17 mouse cellular contexts compared by ENCODE assay signal in the genomic region with DNA sequence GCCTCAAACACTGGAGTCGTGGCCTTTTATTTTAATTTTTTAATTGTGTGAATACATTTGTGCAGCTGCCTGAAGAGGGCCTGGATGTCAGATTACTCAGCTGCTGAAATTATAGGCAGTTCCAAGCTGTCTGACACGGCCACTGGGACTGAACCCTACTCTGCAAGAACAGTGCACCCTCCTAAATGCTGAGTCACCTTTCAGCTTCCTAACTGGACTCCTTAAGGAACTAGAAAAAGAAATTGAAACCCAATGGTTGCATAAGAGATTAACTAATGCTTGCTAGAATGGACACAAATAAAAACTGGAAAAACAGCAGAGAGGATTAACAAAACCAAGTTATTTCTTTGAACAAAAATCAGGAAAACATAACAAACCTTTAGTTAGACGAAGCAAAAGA. TPM values are rescaled to one million over a fixed set of nuclear protein-coding genes. Genes with fewer than 3 reads are reported as not detected.
DNase-seq lines count a peak whose midpoint lies in the region; ATAC-seq and TF ChIP-seq lines count a peak whose summit lies in the region.
"Had no signal": no experiment of that assay in that cellular context is flagged by ENCODE, and none has a peak within 500 bp of the region (broad histone marks: within the 10 kb centered on the region; RNA-seq: fewer than 3 reads in every experiment).

No protein-coding gene starts in this region.

- H3K27me3 ChIP-seq in kidney, adult 2 months (replicated peaks; ENCODE audit: control insufficient read depth, insufficient read depth, low read length), result no peaks in the 10 kb centered on the region
- no peaks in the 10 kb centered on the region for H3K27me3 ChIP-seq in hindbrain, embryonic 13.5 days
- H3K27me3 ChIP-seq: embryonic facial prominence, embryonic 13.5 days; midbrain, embryonic 13.5 days had no signal

- no peaks in the 10 kb centered on the region for H3K4me1 ChIP-seq in kidney, adult 2 months (ENCODE audit: control insufficient read depth, insufficient read depth, low read length)
- H3K4me1 ChIP-seq in hindbrain, embryonic 13.5 days (replicated peaks), result no peaks in the 10 kb centered on the region
- H3K4me1 ChIP-seq: embryonic facial prominence, embryonic 13.5 days; midbrain, embryonic 13.5 days had no signal

- H3K9ac ChIP-seq in hindbrain, embryonic 13.5 days, result no peak overlapping the region
- H3K9ac ChIP-seq: embryonic facial prominence, embryonic 13.5 days; liver, embryonic 15.5 days; midbrain, embryonic 13.5 days had no signal

- H3K36me3 ChIP-seq in kidney, adult 2 months (ENCODE audit: control insufficient read depth, insufficient read depth, low read length), result no peaks in the 10 kb centered on the region
- H3K36me3 ChIP-seq in hindbrain, embryonic 13.5 days, result no peaks in the 10 kb centered on the region
- H3K36me3 ChIP-seq: embryonic facial prominence, embryonic 13.5 days; G1E; liver, embryonic 15.5 days; midbrain, embryonic 13.5 days had no signal

- H3K9me3 ChIP-seq in hindbrain, embryonic 13.5 days, result no peaks in the 10 kb centered on the region
- H3K9me3 ChIP-seq: embryonic facial prominence, embryonic 13.5 days; G1E; liver, embryonic 15.5 days; midbrain, embryonic 13.5 days had no signal

- H3K27ac ChIP-seq in kidney, adult 2 months (ENCODE audit: insufficient read depth, low read depth, low read length), result no peak overlapping the region
- no peak overlapping the region for H3K27ac ChIP-seq in hindbrain, embryonic 13.5 days
- H3K27ac ChIP-seq: embryonic facial prominence, embryonic 13.5 days; liver, embryonic 15.5 days; midbrain, embryonic 13.5 days had no signal

- DNase-seq in kidney, adult 2 months, result peak; percentile 19
- DNase-seq in kidney, adult 9 months, result no peak
- DNase-seq in 416B (ENCODE audit: low read depth), result peak; percentile 75
- DNase-seq in adipocyte (ENCODE audit: low spot score), result peak; percentile 42
- no peak for DNase-seq in yolk sac, embryonic 10.5 days (ENCODE audit: low spot score)
- DNase-seq: cerebellum, adult 9-11 months; gastrocnemius, postnatal 10 days; kidney, adult 11 months; kidney, postnatal 10 days; right cerebral cortex, postnatal 14 days; thymus, adult 2 months had no signal

- H3K4me2 ChIP-seq in hindbrain, embryonic 13.5 days, result no peak overlapping the region
- H3K4me2 ChIP-seq: embryonic facial prominence, embryonic 13.5 days; liver, embryonic 15.5 days; midbrain, embryonic 13.5 days had no signal

- no peak for TF ChIP-seq CTCF in kidney, adult 2 months (conservative IDR thresholded peaks at IDR 0.05; ENCODE audit: insufficient read depth, insufficient read length, low read depth, low read length)

- no peak overlapping the region for H3K4me3 ChIP-seq in kidney, adult 2 months (ENCODE audit: insufficient read depth, low read depth, low read length)
- H3K4me3 ChIP-seq in hindbrain, embryonic 13.5 days, result no peak overlapping the region
- H3K4me3 ChIP-seq: embryonic facial prominence, embryonic 13.5 days; liver, embryonic 15.5 days; midbrain, embryonic 13.5 days had no signal

- TF ChIP-seq POLR2A in kidney, adult 2 months (IDR thresholded peaks at IDR 0.05; ENCODE audit: low read depth, low read length), result no peak

- 61% methylated on average over 3 of the region's 3 CpGs for WGBS in kidney, adult 2 months
- WGBS in hindbrain, embryonic 13.5 days, result 77% methylated on average over 3 of the region's 3 CpGs

- ATAC-seq in megakaryocyte, adult 5-6 weeks (ENCODE audit: poor library complexity, severe bottlenecking), result peak; percentile 27
- no peak for ATAC-seq in hindbrain, embryonic 13.5 days (ENCODE audit: low FRiP score)
- ATAC-seq: midbrain, embryonic 13.5 days had no signal

RNA-seq across cellular contexts. Expression of a gene that starts 6.8 kb away (rescaled TPM):
- 1.4 and 6.4 TPM in 2 replicates for polyA plus RNA-seq in kidney, adult 2 months (2012; rRNA removed)
- total RNA-seq in megakaryocyte, adult 5-6 weeks (2015), result 0.62 and 0.83 TPM in 2 replicates
- 1.8 and 2.2 TPM in 2 replicates for total RNA-seq in megakaryocyte, adult 5-6 weeks (2017)
- 0.69 and 0.82 TPM in 2 replicates for polyA plus RNA-seq in hindbrain, embryonic 13.5 days (2015; fragmentation: Nextera tagmentation; extraction: Ambion mirVana)

RNA-seq across cellular contexts. Expression of a gene that starts 44.5 kb away (rescaled TPM):
- polyA plus RNA-seq in kidney, adult 2 months (2012; rRNA removed), result 16.1 and 20.3 TPM in 2 replicates
- 11.9 and 15.9 TPM in 2 replicates for total RNA-seq in megakaryocyte, adult 5-6 weeks (2015)
- 29.8 and 31.7 TPM in 2 replicates for total RNA-seq in megakaryocyte, adult 5-6 weeks (2017)
- 4.1 and 4.2 TPM in 2 replicates for polyA plus RNA-seq in hindbrain, embryonic 13.5 days (2015; fragmentation: Nextera tagmentation; extraction: Ambion mirVana)

Comparison
In these comparisons a context has a peak if more than half of its experiments do, and no peak if none do; other contexts are left out.
1. DNase-seq: peak in kidney, adult 2 months (single experiment), 416B (single experiment) and adipocyte (single experiment); none in kidney, adult 9 months (single experiment) and yolk sac, embryonic 10.5 days (single experiment).